Mouse (Mus musculus) hindbrain, embryonic 15.5 days (tissue): ENCODE measurements around the gene Tpst1. TPM values are rescaled to one million over a fixed set of nuclear protein-coding genes. Genes with fewer than 3 reads are reported as not detected.

ENCODE experiments used
- ATAC-seq: fragments of 200-750 bp; cut with Nextera tagmentation; 2 replicates; pipeline ENCODE4 v1.8.0; 2017; ENCODE audit warnings: low read depth, moderate number of reproducible peaks, moderate TSS enrichment; ENCODE audit not compliant: low FRiP score
- H3K27ac ChIP-seq: fragments of 300-500 bp; sonication (generic); replicated peaks from 2 replicates; pipeline ENCODE4 v1.5.1; 2015; ENCODE audit warnings: mild to moderate bottlenecking, inconsistent platforms
- H3K27me3 ChIP-seq: fragments of 300-500 bp; sonication (generic); 2 replicates; pipeline ENCODE4 v1.6.1; 2015; ENCODE audit warnings: control low read depth, inconsistent platforms
- H3K36me3 ChIP-seq: fragments of 300-500 bp; sonication (generic); 2 replicates; pipeline ENCODE4 v1.6.1; 2015; ENCODE audit warnings: control low read depth, inconsistent platforms
- H3K4me1 ChIP-seq: fragments of 300-500 bp; sonication (generic); replicated peaks from 2 replicates; pipeline ENCODE4 v1.6.1; 2015; ENCODE audit warnings: control low read depth, inconsistent platforms
- H3K4me2 ChIP-seq: fragments of 300-500 bp; sonication (generic); 2 replicates; pipeline ENCODE4 v1.6.1; 2015; ENCODE audit warnings: moderate library complexity, mild to moderate bottlenecking, inconsistent platforms
- H3K4me3 ChIP-seq: fragments of 300-500 bp; sonication (generic); 2 replicates; pipeline ENCODE4 v1.5.1; 2015; ENCODE audit warnings: mild to moderate bottlenecking, inconsistent platforms
- H3K9ac ChIP-seq: fragments of 300-500 bp; sonication (generic); 2 replicates; pipeline ENCODE4 v1.6.1; 2015; ENCODE audit warnings: inconsistent platforms
- H3K9me3 ChIP-seq: fragments of 300-500 bp; sonication (generic); 2 replicates; pipeline ENCODE4 v1.6.1; 2016; ENCODE audit warnings: control low read depth, inconsistent platforms
- WGBS: fragments of 180-500 bp; shearing (Covaris S2); methylation state at CpG from one replicate; pipeline ENCODE4 v1.1.7; 2015; 5-methylcytosine and 5-hydroxymethylcytosine counted together
- polyA plus RNA-seq: library from polyadenylated mRNA; unstranded; fragments of >200 nt; fragmentation: Nextera tagmentation; extraction: Ambion mirVana; gene quantifications from 2 replicates; pipeline ENCODE4 v1.2.1, GENCODE M21; 2015

Gene Tpst1
- polyA plus RNA-seq, 1 experiment from 2014 or later: 59.8 TPM

GRCm38 (mm10) chr5:130110632-130111464, 37.7 kb downstream of the Tpst1 start:
- no peak overlapping the region for H3K27ac ChIP-seq
- H3K36me3 ChIP-seq: peaks cover 25% of the 10 kb centered on the region
- H3K9me3 ChIP-seq: no peaks in the 10 kb centered on the region
- no peaks in the 10 kb centered on the region for H3K27me3 ChIP-seq
- H3K4me2 ChIP-seq: no peak overlapping the region
- H3K4me1 ChIP-seq: no peaks in the 10 kb centered on the region
- no peak for ATAC-seq
- 80% methylated on average over 12 of the region's 12 CpGs for WGBS
- H3K9ac ChIP-seq: no peak overlapping the region
- no peak overlapping the region for H3K4me3 ChIP-seq

- Histone ChIP-seq H3K36me3 (peaks cover 25% of the 10 kb centered on the region), H3K4me1 (no peaks in the 10 kb centered on the region), H3K27ac (no peak overlapping the region), H3K27me3 (no peaks in the 10 kb centered on the region), H3K9me3 (no peaks in the 10 kb centered on the region), H3K4me3 (no peak overlapping the region), H3K4me2 (no peak overlapping the region), H3K9ac (no peak overlapping the region)
- no peak for ATAC-seq
Observed at GRCm38 (mm10) chr5:130112653-130113052, 39.5 kb downstream of the Tpst1 start.

- Histone ChIP-seq H3K4me3 (no peak overlapping the region), H3K9ac (no peak overlapping the region), H3K36me3 (peaks cover 15% of the 10 kb centered on the region), H3K4me1 (0 out of 2 replicates have a peak, but pooled peaks cover 8% of the 10 kb centered on the region), H3K27me3 (no peaks in the 10 kb centered on the region), H3K27ac (no peak overlapping the region), H3K4me2 (no peak overlapping the region), H3K9me3 (no peaks in the 10 kb centered on the region)
- no peak for ATAC-seq
- 93% methylated on average over 12 of the region's 12 CpGs for WGBS
Observed at GRCm38 (mm10) chr5:130116116-130116515, 43.0 kb downstream of the Tpst1 start.

- H3K27me3 ChIP-seq: no peaks in the 10 kb centered on the region
- H3K9ac ChIP-seq: no peak overlapping the region
- no peak overlapping the region for H3K4me2 ChIP-seq
- 87% methylated on average over 7 of the region's 7 CpGs for WGBS
- 0 out of 2 replicates have a peak, but pooled peaks cover 8% of the 10 kb centered on the region for H3K4me1 ChIP-seq
- H3K27ac ChIP-seq: no peak overlapping the region
- no peak for ATAC-seq
- no peaks in the 10 kb centered on the region for H3K9me3 ChIP-seq
- H3K36me3 ChIP-seq: peaks cover 15% of the 10 kb centered on the region
- H3K4me3 ChIP-seq: no peak overlapping the region
Observed at GRCm38 (mm10) chr5:130116857-130117256, 43.7 kb downstream of the Tpst1 start.

GRCm38 (mm10) chr5:130117932-130118331, 44.8 kb downstream of the Tpst1 start:
- Histone ChIP-seq H3K4me3 (no peak overlapping the region), H3K9ac (no peak overlapping the region), H3K36me3 (peaks cover 15% of the 10 kb centered on the region), H3K4me2 (no peak overlapping the region), H3K27ac (no peak overlapping the region), H3K4me1 (0 out of 2 replicates have a peak, but pooled peaks cover 8% of the 10 kb centered on the region), H3K9me3 (no peaks in the 10 kb centered on the region), H3K27me3 (no peaks in the 10 kb centered on the region)
- WGBS: 79% methylated on average over 6 of the region's 6 CpGs
- no peak for ATAC-seq

GRCm38 (mm10) chr5:130119236-130119635, 46.1 kb downstream of the Tpst1 start:
- no peak for ATAC-seq
- no peaks in the 10 kb centered on the region for H3K9me3 ChIP-seq
- H3K27ac ChIP-seq: no peak overlapping the region
- 84% methylated on average over 3 of the region's 3 CpGs for WGBS
- peaks cover 15% of the 10 kb centered on the region for H3K36me3 ChIP-seq
- H3K27me3 ChIP-seq: no peaks in the 10 kb centered on the region
- H3K9ac ChIP-seq: no peak overlapping the region
- H3K4me3 ChIP-seq: no peak overlapping the region
- no peak overlapping the region for H3K4me2 ChIP-seq
- H3K4me1 ChIP-seq: 0 out of 2 replicates have a peak, but pooled peaks cover 8% of the 10 kb centered on the region

GRCm38 (mm10) chr5:130120070-130120736, 47.1 kb downstream of the Tpst1 start:
- no peak overlapping the region for H3K9ac ChIP-seq
- peaks cover 5% of the 10 kb centered on the region; the same call in 1 of the 2 replicates for H3K36me3 ChIP-seq
- H3K4me2 ChIP-seq: no peak overlapping the region
- no peaks in the 10 kb centered on the region for H3K27me3 ChIP-seq
- 86% methylated on average over 12 of the region's 12 CpGs for WGBS
- ATAC-seq: no peak
- H3K4me1 ChIP-seq: 0 out of 2 replicates have a peak, but pooled peaks cover 8% of the 10 kb centered on the region
- no peaks in the 10 kb centered on the region for H3K9me3 ChIP-seq
- H3K27ac ChIP-seq: no peak overlapping the region
- no peak overlapping the region for H3K4me3 ChIP-seq

- no peak overlapping the region for H3K4me2 ChIP-seq
- 42% methylated on average over 6 of the region's 6 CpGs for WGBS
- 0 out of 2 replicates have a peak, but pooled peaks cover 8% of the 10 kb centered on the region for H3K4me1 ChIP-seq
- H3K27me3 ChIP-seq: no peaks in the 10 kb centered on the region
- H3K36me3 ChIP-seq: no peaks in the 10 kb centered on the region
- ATAC-seq: peak; percentile 8; the same call in 1 of the 2 replicates
- H3K27ac ChIP-seq: no peak overlapping the region
- no peak overlapping the region for H3K9ac ChIP-seq
- no peaks in the 10 kb centered on the region for H3K9me3 ChIP-seq
- no peak overlapping the region for H3K4me3 ChIP-seq
Observed at GRCm38 (mm10) chr5:130120904-130121303, 47.8 kb downstream of the Tpst1 start.

GRCm38 (mm10) chr5:130122355-130122754, 49.2 kb downstream of the Tpst1 start:
- no peak overlapping the region for H3K9ac ChIP-seq
- no peak for ATAC-seq
- no peaks in the 10 kb centered on the region for H3K27me3 ChIP-seq
- no peaks in the 10 kb centered on the region for H3K36me3 ChIP-seq
- H3K27ac ChIP-seq: no peak overlapping the region
- WGBS: 91% methylated on average over 2 of the region's 2 CpGs
- H3K4me2 ChIP-seq: no peak overlapping the region
- H3K4me1 ChIP-seq: 0 out of 2 replicates have a peak, but pooled peaks cover 8% of the 10 kb centered on the region
- H3K4me3 ChIP-seq: no peak overlapping the region
- H3K9me3 ChIP-seq: no peaks in the 10 kb centered on the region

GRCm38 (mm10) chr5:130124271-130124670, 51.1 kb downstream of the Tpst1 start:
- 66% methylated on average over 5 of the region's 5 CpGs for WGBS
- H3K4me2 ChIP-seq: no peak overlapping the region
- no peak overlapping the region for H3K9ac ChIP-seq
- ATAC-seq: no peak
- no peaks in the 10 kb centered on the region for H3K9me3 ChIP-seq
- H3K27me3 ChIP-seq: no peaks in the 10 kb centered on the region
- 0 out of 2 replicates have a peak, but pooled peaks cover 4% of the 10 kb centered on the region for H3K4me1 ChIP-seq
- no peak overlapping the region; the same call in 1 of the 2 replicates for H3K27ac ChIP-seq
- no peaks in the 10 kb centered on the region for H3K36me3 ChIP-seq
- no peak overlapping the region for H3K4me3 ChIP-seq

- Histone ChIP-seq H3K27me3 (no peaks in the 10 kb centered on the region), H3K9ac (no peak overlapping the region), H3K36me3 (peaks cover 9% of the 10 kb centered on the region), H3K4me3 (no peak overlapping the region), H3K27ac (no peak overlapping the region), H3K4me2 (no peak overlapping the region), H3K4me1 (no peaks in the 10 kb centered on the region), H3K9me3 (no peaks in the 10 kb centered on the region)
- ATAC-seq: no peak
- 63% methylated on average over 11 of the region's 11 CpGs for WGBS
Observed at GRCm38 (mm10) chr5:130128686-130129523, 55.8 kb downstream of the Tpst1 start.

- Histone ChIP-seq H3K4me3 (no peak overlapping the region), H3K4me2 (no peak overlapping the region), H3K27ac (no peak overlapping the region), H3K27me3 (no peaks in the 10 kb centered on the region), H3K36me3 (peaks cover 9% of the 10 kb centered on the region), H3K9ac (no peak overlapping the region), H3K9me3 (no peaks in the 10 kb centered on the region), H3K4me1 (no peaks in the 10 kb centered on the region)
- WGBS: 90% methylated on average over 5 of the region's 5 CpGs
- no peak for ATAC-seq
Observed at GRCm38 (mm10) chr5:130129524-130129793, 56.3 kb downstream of the Tpst1 start.
